Mouse (Mus musculus): ENCODE data around the gene Pde7b.

Pde7b gene

DNA sequence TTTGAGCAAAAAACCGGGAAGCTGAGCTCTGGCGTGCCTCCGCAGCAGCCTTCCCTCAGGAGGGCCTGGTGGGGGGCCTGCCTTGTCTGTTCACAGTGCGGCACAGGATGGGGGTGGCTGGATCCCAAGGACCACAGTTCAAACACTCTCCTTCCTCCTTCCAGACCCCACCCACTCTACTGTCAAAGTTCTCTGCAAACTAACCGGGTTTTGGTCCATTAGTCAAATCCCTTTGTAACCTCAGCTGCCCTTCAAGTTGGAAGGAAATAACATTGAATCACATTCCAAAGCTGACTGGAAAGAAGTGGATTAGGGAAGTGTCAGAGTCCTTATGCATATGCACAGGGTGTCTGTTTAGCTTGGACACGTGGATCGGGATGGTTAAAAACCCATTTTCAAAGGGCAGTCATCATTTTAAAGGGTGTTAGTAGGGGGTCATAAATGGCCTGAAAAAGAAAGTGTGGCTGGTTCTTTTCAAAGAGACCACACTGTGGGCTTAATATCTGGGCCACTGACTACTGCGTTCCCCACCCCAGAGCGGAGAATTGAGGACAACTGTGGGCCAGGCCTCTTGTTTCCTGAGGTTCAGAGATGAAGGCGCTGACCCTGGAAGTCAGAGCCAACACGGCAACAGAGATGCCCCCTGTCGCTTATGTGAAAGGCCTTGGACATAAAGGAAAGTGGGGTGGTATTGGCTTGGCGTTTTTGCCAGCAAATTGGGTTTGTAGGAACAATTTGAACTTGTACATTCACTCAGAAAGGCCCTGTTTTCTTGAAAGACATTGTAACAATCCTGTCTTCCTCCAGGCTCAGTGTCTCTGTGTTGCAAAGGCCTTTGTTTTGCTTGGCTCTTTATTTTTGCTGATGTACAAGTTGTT is 175.8 kb downstream of the Pde7b start:
- DNase-seq (ENCODE audit: low spot score), result no peak

DNA sequence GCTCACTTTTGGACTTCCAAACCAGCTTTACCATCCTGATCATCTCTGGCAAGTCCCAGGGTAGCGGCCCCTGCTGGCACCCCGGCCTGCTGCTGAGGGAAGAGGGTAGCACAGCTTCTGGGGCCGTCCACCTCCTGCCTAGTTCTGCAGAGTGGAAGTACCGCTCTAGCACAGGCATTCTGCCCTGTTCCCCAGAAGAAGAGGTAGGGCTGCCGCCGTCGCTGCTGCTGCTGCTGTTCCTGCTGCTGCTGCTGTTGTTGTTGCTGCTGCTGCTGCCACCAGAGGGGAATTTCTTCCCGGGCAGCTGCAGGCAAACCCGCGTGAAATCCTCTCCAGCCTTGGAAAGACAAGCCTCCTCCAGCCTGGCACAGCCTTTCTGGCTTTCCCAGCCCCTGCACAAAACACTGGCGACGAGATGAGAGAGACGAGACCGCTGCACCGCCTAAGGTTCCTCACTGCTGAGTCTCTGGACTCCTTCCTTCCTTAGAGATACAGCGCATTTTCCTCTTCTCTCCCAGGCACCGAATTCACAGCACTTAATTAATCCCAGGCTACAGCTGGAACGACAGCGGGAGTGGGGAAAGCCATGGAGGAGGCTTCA is 176.8 kb downstream of the Pde7b start:
- DNase-seq (ENCODE audit: low spot score), result no peak

DNA sequence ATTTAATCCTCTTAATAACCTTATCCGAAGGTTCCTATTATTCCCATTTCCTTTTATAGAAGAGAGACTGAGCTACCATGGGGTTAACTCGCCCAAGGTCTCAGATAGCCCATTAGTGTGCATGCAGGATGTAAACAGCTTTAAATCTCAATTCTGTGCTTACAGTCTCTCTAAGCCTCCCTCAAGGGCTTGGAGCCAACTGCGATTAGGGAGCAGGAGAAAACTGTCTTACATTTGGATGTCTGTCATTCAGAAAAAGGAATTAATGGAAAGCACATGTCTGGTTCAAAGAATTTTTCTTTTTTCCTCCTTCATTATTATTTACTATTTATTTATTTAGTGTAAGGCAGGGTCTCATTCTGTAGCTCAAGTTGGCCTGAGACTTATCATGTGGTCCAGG is 181.8 kb downstream of the Pde7b start:
- no peak for DNase-seq (ENCODE audit: low spot score)

DNA sequence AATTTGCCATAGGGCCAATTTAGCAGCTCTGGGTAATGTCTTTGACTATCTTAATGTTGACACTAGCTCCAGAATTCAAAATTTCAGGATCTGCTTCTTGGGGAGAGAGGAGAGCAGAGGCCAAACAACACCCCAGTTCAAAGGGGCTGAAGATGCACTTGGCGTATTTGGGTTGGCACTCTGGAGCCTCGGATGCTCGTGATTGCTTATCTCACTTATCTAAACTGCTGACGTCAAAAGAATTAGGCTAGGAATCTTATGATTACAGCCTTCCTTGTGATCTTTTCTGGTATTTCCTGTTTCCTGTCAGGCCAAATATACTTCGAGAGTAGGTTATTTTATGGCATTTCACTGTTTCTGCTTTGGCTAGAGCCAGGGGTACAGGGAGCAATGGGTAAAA is 191.1 kb downstream of the Pde7b start:
- DNase-seq (ENCODE audit: low spot score), result no peak

DNA sequence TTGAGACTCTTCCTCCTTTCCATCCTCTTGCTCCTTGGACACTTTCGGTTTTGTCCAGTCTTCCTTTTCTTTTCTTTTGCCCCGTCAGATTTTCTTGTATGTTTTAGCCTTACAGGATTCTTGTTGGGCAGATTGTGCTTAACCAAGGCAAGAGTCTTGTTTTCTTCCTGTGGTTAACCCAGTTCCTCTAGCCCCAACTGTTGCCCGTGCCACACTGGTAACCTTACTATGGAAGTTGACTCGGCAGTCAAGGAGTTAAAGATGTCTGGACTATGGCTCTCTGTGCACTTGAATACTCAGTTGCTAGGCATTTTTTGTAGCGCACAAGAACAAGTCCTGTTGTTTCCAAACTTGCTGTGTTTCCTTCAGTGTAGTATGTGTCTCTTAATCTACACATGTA is 193.0 kb downstream of the Pde7b start:
- no peak for DNase-seq (ENCODE audit: low spot score)

DNA sequence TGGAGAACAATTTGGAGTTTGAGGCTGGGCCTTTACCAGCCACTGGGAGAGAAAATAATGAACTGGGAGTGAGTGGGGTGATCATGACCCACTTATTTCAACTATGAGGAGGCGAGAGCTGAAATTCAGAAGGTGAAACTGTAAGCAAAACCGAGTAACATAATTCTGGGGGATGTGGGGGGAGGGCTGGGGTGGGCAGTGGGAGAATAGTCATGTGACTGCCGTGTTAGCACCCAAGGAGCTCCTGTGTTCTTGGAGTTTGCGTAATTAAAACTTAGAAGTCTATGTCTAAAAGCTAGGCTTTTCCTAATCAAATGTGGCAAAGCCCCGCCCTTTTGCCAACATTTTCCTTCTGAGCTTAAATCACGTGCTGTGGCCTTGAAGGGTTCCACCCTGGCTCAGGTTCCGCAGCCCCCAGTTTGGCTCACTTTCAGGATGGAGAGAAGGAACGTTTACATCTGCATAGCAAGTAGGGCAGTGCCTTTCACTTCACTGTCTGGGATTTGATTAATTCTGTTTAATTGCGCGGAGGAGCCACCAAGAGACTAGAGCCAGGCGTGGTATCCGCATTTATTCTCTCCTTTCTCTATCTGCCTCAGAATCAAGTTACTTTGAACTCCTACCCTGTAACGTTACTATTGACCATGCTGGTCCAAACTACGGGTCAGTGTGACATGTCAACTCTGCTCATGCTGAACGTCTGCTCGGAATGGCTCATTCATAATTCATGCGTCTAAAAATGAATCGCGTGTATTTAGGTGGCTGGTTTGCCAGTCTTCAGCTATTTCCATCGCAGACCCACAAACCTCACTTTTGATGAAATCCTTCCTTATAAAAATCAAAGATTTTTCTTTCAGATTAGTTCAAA is 196.1 kb downstream of the Pde7b start:
- no peak for DNase-seq (ENCODE audit: low spot score)

DNA sequence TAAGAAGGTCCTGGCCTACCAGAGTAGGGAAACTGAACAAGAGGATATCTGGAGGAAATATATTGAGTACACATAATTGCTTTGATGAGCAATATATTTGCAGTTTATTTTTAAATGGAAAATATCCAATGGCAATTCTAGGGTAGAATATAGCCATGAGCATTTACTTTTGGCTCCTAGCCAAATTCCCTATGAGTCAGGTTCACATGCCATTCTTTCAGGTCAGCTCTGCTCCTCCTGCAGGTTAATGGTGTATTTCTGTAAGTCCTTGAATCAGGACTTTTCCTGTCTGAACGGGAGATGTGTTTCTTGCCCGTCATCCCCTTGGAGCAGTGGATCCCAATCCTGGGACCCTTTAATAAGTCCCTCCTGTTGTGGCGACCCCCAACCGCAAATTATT is 197.1 kb downstream of the Pde7b start:
- DNase-seq (ENCODE audit: low spot score), result no peak

DNA sequence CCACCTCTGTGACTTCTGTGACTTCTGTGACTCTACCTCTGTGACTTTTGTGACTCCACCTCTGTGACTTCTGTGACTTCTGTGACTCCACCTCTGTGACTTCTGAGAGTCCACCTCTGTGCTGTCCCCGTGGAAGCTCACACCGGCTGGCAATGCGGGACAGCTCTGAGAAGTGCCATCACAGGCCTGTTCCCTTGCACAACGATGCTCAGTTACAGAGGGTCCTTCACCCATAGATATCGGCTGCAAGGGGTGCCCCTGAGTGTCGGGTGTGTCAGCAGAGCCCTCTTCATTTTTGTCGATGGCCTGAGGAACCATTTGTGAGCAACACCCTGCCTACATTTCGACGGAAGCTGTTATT is 206.4 kb downstream of the Pde7b start:
- DNase-seq (ENCODE audit: low spot score), result peak; percentile 10

DNA sequence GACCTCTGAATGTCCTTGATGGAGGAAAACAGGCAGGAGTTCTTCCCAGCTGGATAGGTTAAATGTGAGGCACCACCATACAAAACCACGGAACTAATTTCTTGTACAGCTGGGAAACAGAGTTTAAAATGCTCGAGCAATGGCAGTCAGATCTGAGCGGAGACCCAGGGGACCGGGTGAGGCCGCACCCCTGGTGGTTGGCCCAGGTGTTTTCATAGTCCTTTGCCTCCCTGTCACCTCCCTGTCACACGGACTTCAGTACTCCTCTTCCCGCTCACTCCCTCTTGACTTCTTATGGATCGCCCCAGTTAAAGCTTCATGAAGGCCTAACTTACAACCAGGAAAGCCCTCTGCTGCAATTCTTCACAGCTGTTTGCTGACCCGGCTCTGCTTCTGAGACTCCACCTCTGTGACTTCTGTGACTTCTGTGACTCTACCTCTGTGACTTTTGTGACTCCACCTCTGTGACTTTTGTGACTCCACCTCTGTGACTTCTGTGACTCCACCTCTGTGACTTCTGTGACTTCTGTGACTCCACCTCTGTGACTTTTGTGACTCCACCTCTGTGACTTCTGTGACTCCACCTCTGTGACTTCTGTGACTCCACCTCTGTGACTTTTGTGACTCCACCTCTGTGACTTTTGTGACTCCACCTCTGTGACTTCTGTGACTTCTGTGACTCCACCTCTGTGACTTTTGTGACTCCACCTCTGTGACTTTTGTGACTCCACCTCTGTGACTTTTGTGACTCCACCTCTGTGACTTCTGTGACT is 206.9 kb downstream of the Pde7b start:
- DNase-seq (ENCODE audit: low spot score), result peak; percentile 31

DNA sequence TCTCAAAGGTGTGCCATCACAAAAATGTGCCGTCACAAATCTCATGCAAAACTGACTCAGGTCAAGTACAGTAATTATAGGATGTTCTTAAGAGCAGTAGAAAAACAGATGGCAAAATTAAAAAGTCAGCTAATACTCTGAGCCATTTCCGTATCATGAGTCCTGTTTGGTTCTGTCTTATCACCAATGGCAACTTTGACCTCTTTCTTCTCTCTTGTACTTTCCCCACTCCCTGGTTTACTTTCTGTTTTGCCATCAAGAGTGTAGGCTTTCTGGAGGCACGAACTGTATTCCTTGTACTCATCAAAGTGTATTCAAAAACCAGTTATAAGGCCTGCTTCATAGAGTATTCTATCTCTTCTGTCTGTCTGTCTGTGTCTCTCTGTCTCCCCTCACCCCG is 211.0 kb downstream of the Pde7b start:
- no peak for DNase-seq (ENCODE audit: low spot score)

DNA sequence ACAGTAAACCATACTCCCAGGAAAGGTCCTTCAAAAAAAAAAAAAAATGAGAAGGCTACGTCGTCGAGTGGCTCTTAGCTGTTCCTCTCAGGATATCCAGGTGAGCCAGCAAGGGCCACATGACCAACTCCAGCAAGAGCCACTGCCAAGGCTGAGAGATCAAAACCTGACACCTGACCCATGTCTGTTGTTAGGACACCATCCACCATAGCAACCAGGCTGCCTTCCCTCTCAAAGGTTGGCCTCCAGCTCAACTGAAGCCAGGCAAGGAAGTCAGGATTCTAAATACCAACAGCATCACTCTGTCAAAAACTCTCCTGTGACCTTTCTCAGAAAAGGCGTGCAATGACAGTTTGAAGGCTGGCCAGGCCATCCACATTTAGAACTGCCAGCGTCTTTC is 211.4 kb downstream of the Pde7b start:
- no peak for DNase-seq (ENCODE audit: low spot score)

DNA sequence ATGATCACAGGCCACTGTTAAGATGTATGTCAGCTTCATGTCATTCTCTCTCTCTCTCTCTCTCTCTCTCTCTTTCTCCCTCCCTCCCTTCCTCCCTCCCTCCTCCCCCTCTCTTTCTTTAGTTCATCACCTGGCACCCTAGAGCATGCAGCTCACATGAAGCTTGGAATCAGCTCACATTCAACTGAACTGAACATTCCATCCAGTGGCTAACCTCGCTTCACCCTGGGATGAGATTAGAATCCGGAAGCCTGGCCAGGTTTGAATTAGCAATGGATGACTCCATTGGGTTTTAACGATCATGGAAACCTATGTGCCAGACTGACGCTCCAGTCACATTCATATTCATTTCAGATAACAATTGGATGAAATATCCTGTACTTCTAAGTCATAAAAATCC is 215.1 kb downstream of the Pde7b start:
- no peak for DNase-seq (ENCODE audit: low spot score)

DNA sequence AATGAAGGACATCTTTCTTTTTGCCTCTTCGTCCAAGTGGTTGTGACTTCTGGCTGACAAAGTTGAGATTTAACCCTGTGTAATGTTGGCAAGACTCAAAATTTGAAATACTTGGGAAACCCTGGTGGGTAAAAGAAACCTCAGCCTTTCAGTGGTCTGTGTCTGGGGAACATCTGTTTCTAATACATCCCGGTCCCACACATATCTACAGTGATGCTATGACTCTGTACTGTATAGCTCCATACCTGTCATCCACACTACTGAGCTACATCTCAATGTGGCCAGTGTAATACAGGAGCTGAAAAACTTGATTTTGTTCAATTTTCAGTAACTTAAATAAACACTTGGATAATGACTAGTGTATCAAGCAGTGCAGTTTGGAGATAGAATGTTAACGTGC is 216.4 kb downstream of the Pde7b start:
- DNase-seq (ENCODE audit: low spot score), result no peak

DNA sequence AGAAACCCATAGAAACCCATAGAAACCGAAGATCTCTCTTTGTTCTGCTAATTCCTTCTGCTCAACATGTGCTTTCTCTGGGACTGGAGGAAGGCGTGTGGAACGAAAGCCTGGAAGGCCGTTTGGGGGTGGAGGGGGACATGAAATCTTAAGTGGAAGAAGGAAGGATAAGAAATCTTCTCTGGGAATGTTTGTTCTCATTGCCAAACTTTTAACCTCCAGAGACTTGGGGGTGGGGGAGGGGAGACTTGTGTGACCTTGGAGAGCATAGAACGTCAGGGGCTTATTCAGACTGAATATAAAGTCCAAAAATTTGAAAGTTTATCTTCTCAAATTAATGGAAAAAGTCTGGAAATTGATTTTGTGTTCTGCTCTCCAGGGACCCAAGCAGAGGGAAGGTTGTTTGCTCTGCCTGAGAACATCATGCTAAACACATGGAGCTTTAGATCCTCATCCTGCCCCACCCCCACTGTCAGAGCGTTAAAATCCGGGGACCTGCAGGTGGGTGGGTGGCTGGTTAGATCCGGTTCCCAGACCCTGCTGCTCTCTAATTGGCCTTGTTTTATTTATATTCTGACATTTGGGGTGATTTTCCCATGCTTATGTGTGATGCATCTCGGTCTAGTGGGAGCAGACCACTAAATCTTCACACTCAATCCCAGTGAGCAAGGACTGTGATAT is 217.0 kb downstream of the Pde7b start:
- DNase-seq (ENCODE audit: low spot score), result no peak

DNA sequence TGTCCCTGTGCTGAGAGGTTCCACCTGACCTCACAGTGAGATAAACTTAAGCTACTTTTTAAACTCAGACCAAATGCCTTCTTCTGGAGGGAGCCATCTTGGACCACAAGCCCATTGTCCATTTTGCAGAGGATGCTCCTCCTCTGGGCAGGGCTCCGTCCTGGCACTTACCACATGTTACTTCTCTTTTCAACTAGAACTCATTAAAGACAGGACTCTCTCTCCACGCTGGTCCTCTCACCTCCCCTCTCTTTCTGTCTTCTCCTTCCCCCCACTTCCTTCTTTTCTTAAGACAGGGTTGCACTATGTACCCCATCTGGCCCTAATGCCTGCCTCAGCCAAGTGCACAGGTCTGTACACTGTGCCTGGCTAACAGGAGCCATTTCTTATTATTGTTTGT is 217.8 kb downstream of the Pde7b start:
- DNase-seq (ENCODE audit: low spot score), result no peak

DNA sequence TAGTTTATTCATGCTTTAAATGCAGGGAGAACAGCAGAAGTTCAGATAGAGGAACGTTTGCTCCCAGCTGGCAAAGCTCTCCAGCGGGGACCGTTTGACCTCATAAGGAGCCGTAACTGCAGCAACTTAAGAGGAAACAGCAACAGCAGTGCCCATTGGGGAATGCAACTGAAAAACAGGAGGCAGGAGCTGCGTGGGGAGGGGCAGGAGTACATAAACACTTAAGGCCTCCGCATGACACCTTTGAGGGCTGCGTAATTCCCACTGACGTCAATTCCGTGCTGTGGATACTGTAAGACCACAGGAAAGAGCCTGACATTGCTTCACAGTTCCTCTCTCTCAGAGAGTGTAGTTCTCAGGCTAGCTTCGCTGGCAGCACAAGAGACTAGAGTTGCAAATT is 219.4 kb downstream of the Pde7b start:
- DNase-seq (ENCODE audit: low spot score), result no peak

DNA sequence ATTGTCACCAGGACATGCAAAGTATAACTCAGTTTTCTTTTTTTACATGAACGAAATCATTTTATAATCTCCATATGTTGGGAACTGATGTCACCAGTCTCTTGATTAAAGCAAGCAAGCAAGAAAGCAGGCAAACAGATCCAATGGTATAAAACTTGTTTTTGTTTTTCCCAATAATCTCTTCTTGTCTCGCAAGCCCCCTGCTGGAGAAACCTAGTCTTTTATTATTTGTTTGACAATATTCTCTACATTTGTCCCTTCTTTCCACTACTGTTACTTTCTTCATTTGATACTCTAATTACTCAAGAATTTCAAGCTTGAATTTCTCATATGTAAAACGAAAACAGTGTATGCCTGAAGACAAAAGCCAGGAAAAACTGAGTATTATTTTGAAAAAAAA is 220.1 kb downstream of the Pde7b start:
- DNase-seq (ENCODE audit: low spot score), result no peak

DNA sequence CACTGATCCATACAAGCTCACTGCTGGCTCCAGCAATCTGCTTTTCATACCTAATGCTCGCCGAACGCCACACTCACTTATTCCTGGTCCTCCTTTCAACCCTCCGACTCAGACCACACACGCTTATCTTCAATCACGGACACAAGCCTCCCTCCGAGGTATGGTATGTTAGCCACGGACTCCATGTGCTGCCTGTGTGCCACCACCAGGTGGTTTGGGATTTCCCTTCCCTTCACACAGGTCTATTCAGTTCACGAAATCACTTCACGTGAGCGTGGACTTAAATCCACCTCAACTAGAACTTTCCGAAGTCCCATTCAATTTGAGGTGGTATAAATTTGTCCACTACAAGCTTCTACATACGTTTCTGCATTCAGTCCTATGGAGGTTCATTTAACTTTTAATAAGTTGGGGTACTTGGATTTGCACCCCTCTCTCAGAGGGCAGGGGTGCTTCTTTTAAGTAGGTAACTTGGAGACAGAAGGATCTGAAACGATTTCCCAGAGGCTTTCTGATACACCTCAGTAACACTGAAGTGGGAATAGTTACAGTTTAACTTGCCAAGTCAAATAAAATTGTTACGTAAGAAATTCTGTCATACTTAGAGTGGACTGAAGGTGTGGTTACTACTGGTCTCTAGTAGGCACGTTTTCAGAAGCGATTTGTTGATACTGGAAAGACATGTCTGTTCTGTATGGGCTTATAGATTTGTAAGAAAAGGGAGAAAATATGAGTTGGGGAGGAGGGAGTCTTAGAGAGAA is 221.4 kb downstream of the Pde7b start:
- DNase-seq (ENCODE audit: low spot score), result no peak

DNA sequence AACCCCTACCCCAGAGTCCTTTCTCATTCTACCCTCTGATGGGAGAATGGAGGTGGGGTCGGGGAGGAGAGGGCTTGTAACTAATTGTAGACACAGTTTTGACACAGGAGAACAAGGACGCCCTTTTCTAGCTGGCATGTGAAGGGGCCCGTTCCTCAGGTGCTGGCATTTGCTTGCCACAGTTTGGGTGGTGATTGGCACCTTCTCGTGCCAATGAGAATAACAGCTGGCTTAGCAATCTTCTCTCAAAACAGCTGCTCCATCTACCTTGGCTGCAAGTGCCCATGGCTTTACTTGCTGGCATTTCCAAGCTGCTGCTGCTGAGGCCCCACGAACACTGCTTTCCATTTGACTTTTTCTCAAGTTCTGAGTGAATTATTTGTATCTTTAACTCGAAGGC is 223.7 kb downstream of the Pde7b start:
- DNase-seq (ENCODE audit: low spot score), result no peak

DNA sequence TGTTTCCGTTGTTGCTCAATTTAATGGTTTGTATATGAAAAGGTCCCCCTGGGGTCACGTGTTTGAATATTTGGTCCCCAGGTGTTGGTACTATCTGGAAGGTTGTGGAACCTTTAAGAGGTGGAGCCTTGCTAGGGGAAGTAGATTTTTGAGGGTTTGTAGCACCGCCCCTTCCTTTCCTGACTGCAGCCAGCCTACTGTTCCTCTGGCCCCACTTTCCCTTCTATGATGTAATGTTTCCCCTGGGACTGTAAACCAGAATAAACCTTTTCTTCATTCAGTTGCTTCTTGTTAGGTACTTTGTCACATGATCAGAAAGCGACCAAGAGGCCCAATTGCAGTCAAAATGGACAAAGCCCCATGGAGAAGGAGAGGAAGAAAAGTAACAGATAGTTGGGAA is 229.8 kb downstream of the Pde7b start:
- DNase-seq (ENCODE audit: low spot score), result no peak
